Mouse (Mus musculus) lung, adult 2 months (tissue): ENCODE measurements around the gene Ereg.

ENCODE experiments used
- CTCF ChIP-seq: fragments of 200-500 bp; IDR thresholded peaks from 2 replicates; pipeline ENCODE4 v1.5.1; 2011; ENCODE audit warnings: mild to moderate bottlenecking, low read length, control low read depth; ENCODE audit not compliant: insufficient read depth
- POLR2A ChIP-seq: fragments of 200-500 bp; IDR thresholded peaks from 2 replicates; pipeline ENCODE4 v1.6.1; 2011; ENCODE audit warnings: low read depth, mild to moderate bottlenecking, control low read depth, low read length, borderline replicate concordance; ENCODE audit errors: extremely low read depth

DNA sequence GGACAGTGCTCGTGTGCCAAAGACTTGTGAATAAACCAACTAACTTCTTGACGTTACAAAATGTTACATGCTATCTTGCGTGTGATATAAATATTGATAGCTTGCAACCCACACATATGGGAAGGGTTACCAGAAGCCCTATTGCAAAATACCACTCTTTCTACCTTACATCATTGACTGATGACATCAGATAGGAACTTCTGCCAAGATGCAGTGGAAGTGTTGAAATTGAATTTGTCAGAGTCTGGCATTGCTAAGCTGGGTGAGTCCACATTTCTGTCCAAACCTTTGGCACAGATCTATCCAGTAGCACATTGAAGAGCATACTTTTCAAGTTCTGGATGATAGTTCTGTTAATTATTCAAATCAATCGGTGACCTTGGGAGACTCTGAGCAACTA lies 37.8 kb upstream of the Ereg start:
- TF ChIP-seq CTCF (no peak), POLR2A (no peak)
